Mouse (Mus musculus) brain, embryonic 18.5 days (tissue): ENCODE results near the gene Daam2.

Experiments
- DNase-seq: peaks from one replicate; pipeline ENCODE4 v3.0.0-alpha.2; 2012; ENCODE audit warnings: low read depth, low spot score

The Daam2 gene

GRCm38 (mm10) chr17:49433071-49433470, 131.1 kb downstream of the Daam2 start:
- no peak for DNase-seq

- no peak for DNase-seq
Observed at GRCm38 (mm10) chr17:49432071-49432711, 132.0 kb downstream of the Daam2 start.

GRCm38 (mm10) chr17:49431176-49431575, 133.0 kb downstream of the Daam2 start:
- DNase-seq: no peak

- no peak for DNase-seq
Observed at GRCm38 (mm10) chr17:49430136-49430535, 134.0 kb downstream of the Daam2 start.

GRCm38 (mm10) chr17:49429471-49430129, 134.5 kb downstream of the Daam2 start:
- no peak for DNase-seq

GRCm38 (mm10) chr17:49428751-49429415, 135.3 kb downstream of the Daam2 start:
- no peak for DNase-seq

GRCm38 (mm10) chr17:49428239-49428688, 135.9 kb downstream of the Daam2 start, which contains the start of gene Mocs1:
Mocs1 (plus strand) TSS chr17:49428362.
- peak; percentile 83 for DNase-seq

- DNase-seq: no peak
Observed at GRCm38 (mm10) chr17:49427631-49428238, 136.4 kb downstream of the Daam2 start.

- no peak for DNase-seq
Observed at GRCm38 (mm10) chr17:49423872-49424271, 140.3 kb downstream of the Daam2 start.

GRCm38 (mm10) chr17:49423067-49423325, 141.1 kb downstream of the Daam2 start:
- no peak for DNase-seq

GRCm38 (mm10) chr17:49422286-49423066, 141.7 kb downstream of the Daam2 start:
- no peak for DNase-seq

GRCm38 (mm10) chr17:49419813-49420212, 144.3 kb downstream of the Daam2 start:
- no peak for DNase-seq

- no peak for DNase-seq
Observed at GRCm38 (mm10) chr17:49416228-49416627, 147.9 kb downstream of the Daam2 start.

- DNase-seq: no peak
Observed at GRCm38 (mm10) chr17:49413554-49413953, 150.6 kb downstream of the Daam2 start.

GRCm38 (mm10) chr17:49412974-49413373, 151.2 kb downstream of the Daam2 start:
- DNase-seq: no peak
